Mouse (Mus musculus) frontal cortex, postnatal 25 days (tissue): ENCODE data around the gene Olfr652.

Experiments used
- DNase-seq, 2 experiments: peaks; one replicate each; pipeline ENCODE4 v3.0.0; 2022; ENCODE audit warnings: low spot score in 2 of 2

Olfr652 gene

DNA sequence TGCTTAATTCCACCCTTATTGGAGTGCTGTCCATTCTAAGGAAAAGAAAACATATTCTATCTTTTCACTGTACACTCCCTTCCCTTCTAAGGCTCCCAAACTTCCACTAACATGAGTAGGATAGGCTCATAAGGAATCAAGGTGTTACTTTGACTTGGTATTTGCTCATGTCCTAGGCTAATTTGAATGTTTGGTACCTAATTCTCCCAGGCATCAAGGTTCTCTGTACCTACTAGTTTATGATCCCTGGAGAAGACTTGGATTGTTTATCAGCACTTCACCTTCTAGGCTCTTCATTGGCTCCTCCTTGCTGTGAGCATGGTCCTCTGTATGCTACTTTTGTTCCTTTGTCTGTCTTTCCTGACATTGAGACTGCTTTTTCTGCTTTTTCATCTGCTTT lies at the start of gene Olfr652:
TSS of gene Olfr652 (plus strand) at position 301 of the 400 bp plus-strand sequence.
- no peak for DNase-seq

DNA sequence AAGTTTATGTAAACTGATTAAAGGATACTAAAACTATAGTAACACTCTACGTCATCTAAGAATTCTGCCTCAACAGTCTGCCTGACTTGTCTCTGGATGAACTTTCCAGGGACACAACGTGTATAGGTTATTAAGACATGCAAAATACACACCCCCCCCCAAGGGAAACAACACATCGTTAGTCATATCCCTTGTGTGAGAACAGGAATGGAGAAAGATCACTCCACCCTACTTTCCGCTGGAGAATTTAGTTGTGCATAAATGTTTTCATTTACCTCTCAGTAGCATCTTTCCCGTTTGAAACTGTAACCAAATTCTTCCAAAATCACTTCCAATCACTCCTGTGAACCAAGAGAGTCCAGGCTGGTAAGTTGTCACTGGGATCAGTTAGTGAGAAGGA lies 10.9 kb upstream of the Olfr652 start, which contains the start of gene Olfr651:
TSS of gene Olfr651 (plus strand) at position 301 of the 400 bp plus-strand sequence.
- DNase-seq, result no peak

DNA sequence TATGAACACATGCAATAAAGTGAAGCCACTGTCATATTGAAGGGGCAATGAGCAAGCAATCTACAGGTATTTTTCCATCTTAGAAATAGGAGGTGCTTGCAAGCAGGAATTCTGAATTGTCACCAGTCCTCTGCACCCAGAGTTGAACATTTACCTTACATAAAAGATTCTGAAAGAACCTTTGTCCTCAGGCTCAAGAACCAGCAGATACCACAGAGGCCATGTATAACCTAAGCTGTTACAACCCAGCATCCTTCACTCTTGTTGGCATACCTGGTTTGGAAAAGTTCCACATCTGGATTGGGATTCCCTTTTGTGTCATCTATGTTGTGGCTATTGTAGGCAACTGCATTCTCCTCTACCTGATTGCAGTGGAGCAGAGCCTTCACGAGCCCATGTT lies 8.0 kb upstream of the Olfr652 start:
- no peak for DNase-seq

DNA sequence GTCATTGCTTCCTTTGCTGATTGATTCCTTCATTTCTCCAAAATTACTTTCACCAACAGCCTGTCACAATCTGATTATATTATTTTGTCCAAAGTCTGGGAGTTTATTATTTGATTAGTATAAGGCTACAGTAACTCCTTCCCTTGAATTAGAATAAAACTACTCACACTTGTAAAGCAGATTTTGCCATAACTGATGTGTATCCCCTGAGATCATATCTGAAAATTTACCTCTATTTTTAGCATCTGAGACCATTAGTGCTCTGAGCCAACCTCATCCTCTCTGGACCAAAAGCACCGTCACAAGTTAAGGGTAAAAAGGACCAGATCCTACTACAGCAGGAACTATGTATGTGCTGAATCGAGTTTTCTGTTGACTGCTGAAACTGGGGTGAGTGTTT lies 16.3 kb downstream of the Olfr652 start, which contains the start of gene Olfr653:
TSS of gene Olfr653 (plus strand) at position 301 of the 400 bp plus-strand sequence.
- no peak for DNase-seq

DNA sequence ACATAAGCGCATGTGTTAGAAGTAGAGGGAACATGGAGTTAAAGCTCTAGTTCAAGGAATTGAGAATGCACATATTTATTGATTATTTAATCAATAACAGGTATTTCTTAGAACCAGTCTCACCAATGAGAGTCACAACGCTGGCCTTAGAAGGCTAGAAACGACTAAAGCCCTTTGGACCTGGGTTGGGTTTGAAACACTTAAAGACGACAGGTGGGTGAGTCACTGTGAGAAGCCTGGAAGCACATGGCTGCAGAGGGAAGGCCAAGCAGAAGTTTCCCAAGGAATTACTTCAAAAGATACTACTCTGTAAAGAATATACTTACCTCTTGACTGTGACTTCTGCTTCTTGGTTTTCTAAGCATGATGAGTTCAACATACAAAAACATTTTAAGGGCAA lies 20.1 kb downstream of the Olfr652 start:
- DNase-seq, result no peak

DNA sequence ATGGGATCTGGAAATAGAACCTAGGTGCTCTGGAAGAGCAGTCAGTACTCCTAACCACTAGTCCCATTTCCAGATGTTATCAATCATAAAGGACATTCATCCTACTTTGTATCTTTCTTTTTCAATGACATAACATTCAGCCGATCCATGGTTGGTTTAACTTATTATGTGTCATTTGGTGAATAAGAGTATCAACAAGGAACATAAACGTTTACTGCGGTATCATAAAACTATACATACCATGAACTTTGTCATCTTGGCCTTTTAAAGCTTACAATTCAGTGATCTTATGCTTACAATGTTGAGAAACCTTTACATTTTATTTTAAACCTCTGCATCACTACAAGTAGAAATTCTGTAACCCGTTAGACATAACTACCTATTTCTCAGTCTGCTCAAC lies 20.7 kb downstream of the Olfr652 start:
- no peak for DNase-seq

DNA sequence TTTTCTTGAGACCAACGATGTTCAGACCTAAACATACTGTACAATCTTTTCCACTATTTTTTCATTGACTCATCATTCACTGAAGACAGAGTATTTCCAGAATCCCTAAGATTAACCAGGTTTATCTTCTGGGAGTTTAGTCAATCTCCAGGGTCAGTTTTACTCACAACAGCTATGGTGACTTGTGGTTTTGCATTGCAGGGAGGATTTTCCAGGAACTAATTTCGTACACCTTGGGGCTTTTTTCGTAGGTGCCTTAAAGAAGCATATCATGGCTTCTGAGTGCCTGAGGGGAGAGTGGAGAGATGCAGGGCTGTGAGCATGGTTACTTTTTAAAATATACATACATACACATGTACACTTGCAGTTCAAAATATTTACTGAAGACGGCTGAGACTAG lies 26.0 kb downstream of the Olfr652 start, which contains the start of gene Olfr654:
TSS of gene Olfr654 (plus strand) at position 301 of the 400 bp plus-strand sequence.
- no peak for DNase-seq

DNA sequence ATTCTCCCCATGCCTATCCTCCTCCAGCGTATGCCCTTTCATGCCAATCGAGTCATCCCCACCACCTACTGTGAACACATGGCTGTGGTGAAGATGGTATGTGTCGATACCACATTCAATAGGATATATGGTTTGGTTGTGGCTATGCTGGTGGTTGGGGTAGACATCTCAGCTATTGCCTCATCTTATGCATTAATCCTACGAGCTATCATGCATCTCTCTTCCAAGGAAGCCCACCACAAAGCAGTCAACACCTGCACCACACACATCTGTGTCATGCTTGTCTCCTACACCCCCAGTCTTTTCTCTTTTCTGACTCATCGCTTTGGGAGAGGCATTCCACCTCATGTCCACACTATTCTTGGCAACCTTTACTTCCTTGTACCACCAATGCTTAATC lies 27.6 kb downstream of the Olfr652 start:
- no peak for DNase-seq

DNA sequence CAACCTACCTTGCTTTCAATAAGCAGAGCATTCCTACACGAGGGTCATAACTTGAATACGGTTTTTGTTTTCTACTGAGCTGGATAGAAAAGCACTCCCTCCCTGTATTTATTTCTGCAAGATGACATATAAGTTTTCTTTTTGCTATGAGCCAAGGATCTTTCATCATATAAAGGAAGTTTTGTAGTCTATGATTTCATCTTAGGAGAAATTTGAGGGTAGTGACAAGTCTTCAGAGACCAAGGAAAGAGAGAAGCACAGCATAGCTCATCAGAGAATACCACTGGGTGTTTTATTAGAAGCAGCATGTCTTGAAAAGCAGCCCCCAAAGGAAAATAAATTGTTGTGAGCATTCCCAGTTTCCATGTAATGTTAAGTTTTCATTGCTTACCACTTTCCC lies 41.0 kb downstream of the Olfr652 start, which contains the start of gene Olfr655:
TSS of gene Olfr655 (minus strand) at position 101 of the 400 bp plus-strand sequence.
- no peak for DNase-seq

DNA sequence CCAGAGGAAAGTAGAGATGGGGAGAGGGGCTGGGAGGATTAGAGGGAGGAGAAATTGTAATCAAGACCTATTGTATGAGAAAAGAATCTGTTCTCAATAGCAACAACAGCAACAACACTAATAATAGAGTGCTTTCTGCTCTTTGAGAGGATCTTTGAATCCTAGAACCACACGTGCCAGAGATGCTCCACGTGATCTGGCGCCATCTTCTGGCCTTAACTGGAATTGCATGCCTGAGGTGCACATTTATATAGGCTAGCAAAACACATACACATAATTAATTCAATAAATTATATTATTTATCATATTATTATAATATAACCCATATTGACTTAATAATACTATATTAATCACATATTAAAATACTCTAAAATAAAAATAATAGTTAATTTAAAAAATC lies 42.5 kb downstream of the Olfr652 start:
- DNase-seq, result no peak

DNA sequence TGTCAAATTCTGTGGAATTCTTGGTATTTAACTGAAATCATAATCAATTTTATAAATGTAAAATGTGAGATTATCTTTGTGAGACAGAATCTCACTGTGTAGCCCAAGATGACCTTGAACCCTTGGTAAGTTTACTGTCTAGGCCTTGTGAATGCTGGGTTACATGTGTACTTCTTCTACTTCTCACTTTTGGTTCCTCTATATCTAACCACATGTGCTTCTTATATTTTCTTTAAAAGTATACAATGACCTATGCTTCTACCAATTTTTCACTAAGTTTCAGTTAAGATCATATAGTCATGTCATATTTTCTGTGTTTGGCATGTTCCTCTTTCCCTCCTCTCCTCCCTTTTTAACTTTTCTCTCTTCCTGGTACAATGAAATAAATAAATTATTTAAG lies 44.0 kb downstream of the Olfr652 start:
- no peak for DNase-seq

DNA sequence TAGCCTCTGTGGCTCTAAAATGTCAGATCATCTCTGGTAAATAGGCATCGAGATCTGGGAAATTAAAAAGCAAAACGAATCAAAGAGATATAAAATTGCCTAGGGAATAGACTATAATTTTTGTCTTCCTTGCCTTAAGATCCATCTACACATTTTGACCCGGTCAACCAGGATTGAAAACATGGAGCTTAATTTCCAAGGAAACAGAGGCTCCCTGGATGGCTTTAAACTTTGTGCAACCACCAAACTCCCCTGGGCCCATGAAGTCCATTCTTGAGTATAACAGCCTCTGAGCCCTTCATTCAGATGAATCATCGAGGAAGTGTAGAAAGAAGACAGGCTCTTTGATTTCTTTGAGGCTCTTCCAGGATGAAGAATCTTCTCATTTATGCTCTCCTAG lies 53.0 kb downstream of the Olfr652 start, which contains the start of gene Olfr656:
TSS of gene Olfr656 (plus strand) at position 301 of the 400 bp plus-strand sequence.
- DNase-seq, result no peak
